Mouse (Mus musculus) lung, embryonic 14.5 days (tissue): ENCODE measurements around the gene Izumo4. TPM values are rescaled to one million over a fixed set of nuclear protein-coding genes. Genes with fewer than 3 reads are reported as not detected.

Source experiments
- ATAC-seq: fragments of 200-750 bp; cut with Nextera tagmentation; 2 replicates; pipeline ENCODE4 v1.8.0; 2017; ENCODE audit warnings: mild to moderate bottlenecking, moderate TSS enrichment, moderate library complexity; ENCODE audit not compliant: insufficient read depth
- DNase-seq: peaks from one replicate; pipeline ENCODE4 v3.0.0-alpha.2; 2015
- H3K27ac ChIP-seq: fragments of 300-500 bp; sonication (generic); 2 replicates; pipeline ENCODE4 v1.5.1; 2014; ENCODE audit warnings: low read depth, mild to moderate bottlenecking, moderate library complexity
- H3K27me3 ChIP-seq: fragments of 300-500 bp; sonication (generic); 2 replicates; pipeline ENCODE4 v1.6.1; 2014; ENCODE audit warnings: low read length, control low read depth; ENCODE audit not compliant: insufficient read depth
- H3K36me3 ChIP-seq: fragments of 300-500 bp; sonication (generic); 2 replicates; pipeline ENCODE4 v1.6.1; 2014; ENCODE audit warnings: control low read depth; ENCODE audit not compliant: insufficient read depth
- H3K4me1 ChIP-seq: fragments of 300-500 bp; sonication (generic); 2 replicates; pipeline ENCODE4 v1.6.1; 2014; ENCODE audit warnings: antibody characterized with exemption, control low read depth; ENCODE audit not compliant: insufficient read depth
- H3K4me2 ChIP-seq: fragments of 300-500 bp; sonication (generic); 2 replicates; pipeline ENCODE4 v1.6.1; 2014; ENCODE audit warnings: mild to moderate bottlenecking
- H3K4me3 ChIP-seq: fragments of 300-500 bp; sonication (generic); 2 replicates; pipeline ENCODE4 v1.5.1; 2014; ENCODE audit warnings: low read depth, low read length
- H3K9ac ChIP-seq: fragments of 300-500 bp; sonication (generic); 2 replicates; pipeline ENCODE4 v1.6.1; 2014
- H3K9me3 ChIP-seq: fragments of 300-500 bp; sonication (generic); 2 replicates; pipeline ENCODE4 v1.6.1; 2016; ENCODE audit warnings: low read depth, low read length, control low read depth
- CTCF ChIP-seq: IDR thresholded peaks from 2 replicates; pipeline ENCODE4 v1.5.1; 2016; ENCODE audit warnings: antibody characterized with exemption, low read depth
- WGBS: fragments of 180-500 bp; shearing (Covaris S2); extraction: QIAGEN DNeasy Blood & Tissue Kit; methylation state at CpG from one replicate; pipeline ENCODE4 v1.1.7; 2014; 5-methylcytosine and 5-hydroxymethylcytosine counted together
- polyA plus RNA-seq: library from polyadenylated mRNA; unstranded; fragments of >200 nt; fragmentation: Nextera tagmentation; extraction: Ambion mirVana; gene quantifications from 2 replicates; pipeline ENCODE4 v1.2.1, GENCODE M21; 2014

The Izumo4 gene
- polyA plus RNA-seq, 1 experiment from 2014 or later: 7.3 TPM

GRCm38 (mm10) chr10:80658194-80658840 is 43.7 kb upstream of the Izumo4 start:
- no peak for TF ChIP-seq CTCF
- H3K9ac ChIP-seq: no peak overlapping the region
- peaks cover 11% of the 10 kb centered on the region for H3K4me1 ChIP-seq
- no peak for DNase-seq
- WGBS: 86% methylated on average over 14 of the region's 14 CpGs
- H3K4me2 ChIP-seq: no peak overlapping the region
- no peak overlapping the region for H3K4me3 ChIP-seq
- H3K27me3 ChIP-seq: no peaks in the 10 kb centered on the region
- ATAC-seq: no peak
- no peaks in the 10 kb centered on the region for H3K36me3 ChIP-seq
- H3K9me3 ChIP-seq: no peaks in the 10 kb centered on the region
- H3K27ac ChIP-seq: no peak overlapping the region

GRCm38 (mm10) chr10:80658841-80659202 is 43.2 kb upstream of the Izumo4 start:
- 55% methylated on average over 4 of the region's 4 CpGs for WGBS
- no peak for DNase-seq
- no peak overlapping the region for H3K4me3 ChIP-seq
- H3K4me1 ChIP-seq: peaks cover 16% of the 10 kb centered on the region
- no peaks in the 10 kb centered on the region for H3K27me3 ChIP-seq
- H3K36me3 ChIP-seq: no peaks in the 10 kb centered on the region
- H3K9me3 ChIP-seq: no peaks in the 10 kb centered on the region
- H3K9ac ChIP-seq: no peak overlapping the region
- H3K27ac ChIP-seq: 0 out of 2 replicates have a peak overlapping the region, but pooled peaks have one; percentile 25
- peak overlapping the region; percentile 48 for H3K4me2 ChIP-seq
- no peak for ATAC-seq
- no peak for TF ChIP-seq CTCF

- H3K9ac ChIP-seq: 0 out of 2 replicates have a peak overlapping the region, but pooled peaks have one; percentile 16
- H3K27me3 ChIP-seq: no peaks in the 10 kb centered on the region
- DNase-seq (peak; percentile 94), ATAC-seq (no peak)
- WGBS: 16% methylated on average over 10 of the region's 10 CpGs
- peaks cover 18% of the 10 kb centered on the region for H3K4me1 ChIP-seq
- no peaks in the 10 kb centered on the region for H3K36me3 ChIP-seq
- H3K27ac ChIP-seq: 0 out of 2 replicates have a peak overlapping the region, but pooled peaks have one; percentile 25
- TF ChIP-seq CTCF: peak; percentile 83
- H3K4me2 ChIP-seq: peak overlapping the region; percentile 48
- no peak overlapping the region; the same call in 1 of the 2 replicates for H3K4me3 ChIP-seq
- H3K9me3 ChIP-seq: no peaks in the 10 kb centered on the region
These were observed 42.8 kb upstream of the Izumo4 start for GRCm38 (mm10) chr10:80659213-80659612.

- DNase-seq: peak; percentile 49
- TF ChIP-seq CTCF: peak; percentile 66
- no peak for ATAC-seq
These were observed 40.8 kb upstream of the Izumo4 start for GRCm38 (mm10) chr10:80661149-80661548.

GRCm38 (mm10) chr10:80663485-80664196 is 38.3 kb upstream of the Izumo4 start:
- Histone ChIP-seq H3K9ac (no peak overlapping the region), H3K27me3 (no peaks in the 10 kb centered on the region), H3K36me3 (peaks cover 35% of the 10 kb centered on the region), H3K4me3 (no peak overlapping the region), H3K27ac (peak overlapping the region; percentile 83; the same call in 1 of the 2 replicates), H3K9me3 (no peaks in the 10 kb centered on the region), H3K4me2 (no peak overlapping the region), H3K4me1 (peaks cover 19% of the 10 kb centered on the region)
- ATAC-seq: no peak
- 16% methylated on average over 5 of the region's 5 CpGs for WGBS
- no peak for TF ChIP-seq CTCF
- DNase-seq: no peak

More at GRCm38 (mm10) chr10:80661149-80661548, 40.8 kb upstream of the Izumo4 start:
- no peak overlapping the region for H3K4me2 ChIP-seq
- H3K9me3 ChIP-seq: no peaks in the 10 kb centered on the region
- WGBS: 31% methylated on average over 5 of the region's 5 CpGs
- H3K9ac ChIP-seq: no peak overlapping the region
- peaks cover 10% of the 10 kb centered on the region for H3K36me3 ChIP-seq
- H3K4me3 ChIP-seq: no peak overlapping the region
- H3K4me1 ChIP-seq: peaks cover 19% of the 10 kb centered on the region
- H3K27me3 ChIP-seq: no peaks in the 10 kb centered on the region
- no peak overlapping the region for H3K27ac ChIP-seq

DNA sequence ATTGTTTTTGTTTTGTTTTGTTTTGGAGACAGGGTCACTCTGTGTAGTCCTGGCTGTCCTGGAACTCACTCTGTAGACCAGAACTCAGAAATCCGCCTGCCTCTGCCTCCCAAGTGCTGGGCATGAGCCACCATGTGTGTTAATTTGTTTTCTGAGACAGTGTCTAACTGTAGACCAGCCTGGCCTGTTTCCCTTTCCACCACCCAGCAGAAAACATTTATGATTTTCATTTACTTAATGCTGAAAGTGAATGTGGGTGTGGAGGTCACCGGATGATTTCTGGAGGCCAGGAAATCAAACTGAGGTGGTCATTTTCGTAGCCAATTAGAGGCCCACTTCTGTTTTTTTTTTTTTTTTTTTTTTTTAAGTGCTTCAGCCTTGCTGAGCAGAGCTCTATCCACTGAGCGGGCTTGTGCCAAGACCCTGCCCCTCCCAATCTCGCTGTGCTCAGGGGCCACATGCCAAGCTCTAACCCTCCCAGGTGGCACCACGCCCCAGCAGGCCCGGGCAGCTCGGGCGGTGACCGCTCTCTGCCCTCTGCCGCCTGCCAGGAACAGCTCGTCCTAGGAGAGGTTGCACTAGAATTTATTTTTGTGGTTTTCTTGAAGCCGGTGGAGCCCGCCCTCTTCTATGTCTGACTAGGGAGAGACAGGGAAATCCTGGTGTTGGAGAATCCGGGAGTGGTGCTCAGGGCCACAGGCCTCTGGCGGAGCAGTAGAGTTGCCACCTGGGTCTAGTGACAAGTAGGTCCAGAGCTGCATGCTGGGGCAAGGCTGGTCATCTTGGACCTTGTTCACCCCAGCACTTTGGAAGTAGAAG is 37.6 kb upstream of the Izumo4 start:
- DNase-seq: peak; percentile 67
- ATAC-seq: peak; percentile 59
- 18% methylated on average over 16 of the region's 16 CpGs for WGBS
- Histone ChIP-seq H3K4me1 (peaks cover 19% of the 10 kb centered on the region), H3K9me3 (no peaks in the 10 kb centered on the region), H3K27ac (peak overlapping the region; percentile 83), H3K4me2 (peak overlapping the region; percentile 51), H3K4me3 (peak overlapping the region; percentile 3; the same call in 1 of the 2 replicates), H3K27me3 (no peaks in the 10 kb centered on the region), H3K9ac (peak overlapping the region; percentile 32), H3K36me3 (peaks cover 43% of the 10 kb centered on the region)
- no peak for TF ChIP-seq CTCF
